Mouse (Mus musculus): Measurements from ENCODE around the gene Stx19. TPM values are rescaled to one million over a fixed set of nuclear protein-coding genes. Genes with fewer than 3 reads are reported as not detected.

Gene Stx19
- polyA plus RNA-seq, 1 experiment, result not detected

- no peak for TF ChIP-seq GATA1 (IDR thresholded peaks at IDR 0.05; ENCODE audit: low read length)
Measured at GRCm38 (mm10) chr16:62872688-62873117, 58.2 kb downstream of the Stx19 start.

DNA sequence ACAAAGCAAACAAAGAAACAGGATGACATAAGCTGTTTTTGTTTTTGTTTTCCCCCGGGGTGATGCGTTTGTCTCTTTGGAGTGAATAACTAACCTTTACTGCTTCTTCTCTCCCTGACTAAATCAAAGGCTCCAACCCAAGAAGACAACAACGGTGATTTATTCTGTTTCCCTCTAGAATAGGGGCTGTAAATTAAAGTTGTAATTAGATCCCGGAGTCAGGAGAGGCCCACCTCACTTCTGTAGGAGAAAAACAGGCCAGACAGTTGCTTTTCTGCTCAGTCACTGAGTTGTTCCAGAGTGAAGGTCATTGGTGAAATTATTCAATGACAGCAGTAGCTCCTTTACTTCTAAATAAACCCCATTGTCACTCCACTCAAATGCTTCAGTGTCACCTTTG, 58.7 kb downstream of the Stx19 start:
- no peak for TF ChIP-seq GATA1 (IDR thresholded peaks at IDR 0.05; ENCODE audit: low read length)

Other genes starting within 250 kb of the Stx19 start
- 1.0 and 1.4 TPM in 2 replicates for gene Nsun3, start 27.9 kb upstream of the Stx19 start, polyA plus RNA-seq (2012)
- 1.6 and 2.1 TPM in 2 replicates for gene Arl13b, start 32.4 kb downstream of the Stx19 start, polyA plus RNA-seq (2012)
- 0.38 and 0.51 TPM in 2 replicates for gene Pros1, start 39.6 kb downstream of the Stx19 start, polyA plus RNA-seq (2012)

All from G1E-ER4 (cell line).